Mouse (Mus musculus) R1 (cell line): Measurements from ENCODE around the gene Anapc1.
"Not testable (repeated sequence)": the region's sequence is repeated elsewhere in the genome, so short reads cannot be mapped to it uniquely, and the experiment has no call there.

Experiments used
- DNase-seq: peaks from one replicate; pipeline ENCODE4 v3.0.0-alpha.2; 2018; ENCODE audit warnings: low read depth, low spot score

Gene Anapc1

GRCm38 (mm10) chr2:128697047-128697446 lies 9.9 kb upstream of the Anapc1 start:
- DNase-seq, result no peak

DNA sequence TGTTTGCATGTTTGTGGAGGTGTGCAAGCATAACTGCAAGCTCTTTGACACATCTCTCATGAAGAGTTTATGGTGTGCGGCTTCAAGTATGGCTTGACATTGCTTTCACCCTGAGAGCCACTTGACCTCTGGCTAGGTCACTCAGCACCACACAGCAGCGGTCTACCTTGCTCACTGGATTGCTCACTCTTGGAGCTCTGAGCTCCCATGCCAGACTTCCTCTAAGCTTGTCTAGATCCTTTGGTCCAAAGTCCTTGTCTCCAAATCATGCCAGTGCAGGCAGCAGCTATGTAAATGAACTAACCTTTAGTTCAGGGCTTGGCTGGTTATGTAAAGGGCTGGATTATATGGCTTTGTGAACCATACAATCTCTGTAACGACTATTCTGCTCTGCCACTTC lies 9.2 kb upstream of the Anapc1 start:
- no peak for DNase-seq

GRCm38 (mm10) chr2:128694548-128694947 lies 7.4 kb upstream of the Anapc1 start:
- DNase-seq, result peak; percentile 25

GRCm38 (mm10) chr2:128693828-128694227 lies 6.6 kb upstream of the Anapc1 start:
- not testable (repeated sequence) for DNase-seq

GRCm38 (mm10) chr2:128693236-128693635 lies 6.0 kb upstream of the Anapc1 start:
- DNase-seq, result no peak

- DNase-seq, result peak; percentile 46
Measured at GRCm38 (mm10) chr2:128692771-128693170, 5.6 kb upstream of the Anapc1 start.

DNA sequence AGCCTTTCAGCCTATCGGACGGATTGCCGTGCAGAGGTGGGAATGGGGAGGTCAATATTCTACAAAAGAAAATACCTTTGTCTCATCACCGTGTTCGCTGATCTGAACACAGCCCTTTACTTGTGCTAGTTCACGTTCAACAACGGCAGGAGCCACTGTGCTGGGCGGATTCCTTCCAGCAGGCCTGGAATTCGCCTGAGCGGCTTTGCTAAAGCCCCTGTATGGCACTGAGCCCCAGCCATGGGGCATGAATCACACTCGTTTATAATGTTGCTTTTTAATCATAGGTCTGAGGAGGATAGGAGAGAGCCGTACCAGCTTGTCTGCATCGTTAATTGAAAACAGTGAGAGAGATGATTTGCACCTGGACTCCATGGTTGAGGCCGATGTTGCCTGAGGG lies 5.1 kb upstream of the Anapc1 start:
- peak; percentile 68 for DNase-seq

DNA sequence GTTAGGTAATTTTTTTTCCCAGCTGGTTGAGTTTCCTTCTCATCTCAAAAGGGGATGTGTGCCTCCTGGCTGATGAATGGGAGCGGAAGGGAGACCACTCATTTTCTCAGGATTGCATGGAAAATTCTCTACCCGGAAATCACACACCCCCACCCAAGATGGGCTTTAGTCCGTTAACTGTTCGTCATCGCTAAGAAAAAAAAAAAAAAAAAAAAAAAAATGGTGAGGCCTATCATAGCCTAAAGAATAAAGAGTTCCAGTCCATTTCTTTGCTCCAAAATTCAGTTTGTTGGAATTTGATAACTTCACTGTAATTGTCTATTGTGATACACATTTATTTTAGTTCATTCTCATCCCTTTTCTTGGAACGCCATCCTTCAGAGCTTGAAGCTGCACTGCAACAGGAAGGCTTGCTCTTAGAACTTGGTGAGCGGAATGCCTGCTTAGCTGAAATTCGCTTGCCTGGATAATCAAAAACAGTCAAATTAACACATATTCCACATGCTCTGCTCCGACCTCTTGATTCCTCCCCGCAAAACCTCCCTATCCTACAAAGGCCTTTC lies 448 bp upstream of the Anapc1 start:
- DNase-seq, result no peak

DNA sequence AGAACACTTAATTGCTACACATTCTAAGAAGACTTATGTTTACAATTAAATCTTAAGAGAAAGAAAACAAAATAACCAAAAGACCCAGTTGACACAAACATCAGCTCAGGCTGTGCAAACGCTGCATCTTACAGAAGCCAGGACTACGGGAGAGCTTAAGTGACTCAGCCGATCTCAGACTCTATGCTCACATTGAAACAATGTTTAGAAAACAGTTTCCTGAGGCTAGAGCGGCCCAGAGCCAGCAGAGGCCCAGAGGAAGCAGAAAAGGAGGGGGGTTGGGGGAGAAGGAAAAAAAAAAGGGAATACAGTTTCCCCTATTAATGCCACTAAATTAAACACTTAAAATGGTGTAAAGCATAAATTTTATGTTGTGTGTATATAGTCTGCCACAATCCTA lies 6.5 kb downstream of the Anapc1 start:
- no peak for DNase-seq

DNA sequence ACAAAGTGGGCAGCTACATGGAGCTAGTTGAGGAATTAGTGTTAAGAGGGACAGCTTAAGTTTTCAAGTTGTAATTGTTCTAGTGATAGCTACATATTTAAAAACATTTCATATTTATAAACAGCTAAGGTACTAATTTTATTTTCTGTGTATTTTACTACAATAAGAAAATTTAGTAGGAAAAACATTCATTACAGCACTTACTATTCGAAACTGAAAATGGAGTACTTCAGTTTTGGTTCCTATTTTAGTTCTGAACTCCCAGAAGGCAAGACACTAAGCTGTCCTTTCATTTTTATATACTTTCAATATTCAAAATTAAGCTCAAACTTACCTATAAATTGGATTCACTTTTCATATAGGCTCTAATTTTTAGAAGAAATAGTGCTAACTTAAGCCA lies 66.6 kb downstream of the Anapc1 start:
- no peak for DNase-seq

DNA sequence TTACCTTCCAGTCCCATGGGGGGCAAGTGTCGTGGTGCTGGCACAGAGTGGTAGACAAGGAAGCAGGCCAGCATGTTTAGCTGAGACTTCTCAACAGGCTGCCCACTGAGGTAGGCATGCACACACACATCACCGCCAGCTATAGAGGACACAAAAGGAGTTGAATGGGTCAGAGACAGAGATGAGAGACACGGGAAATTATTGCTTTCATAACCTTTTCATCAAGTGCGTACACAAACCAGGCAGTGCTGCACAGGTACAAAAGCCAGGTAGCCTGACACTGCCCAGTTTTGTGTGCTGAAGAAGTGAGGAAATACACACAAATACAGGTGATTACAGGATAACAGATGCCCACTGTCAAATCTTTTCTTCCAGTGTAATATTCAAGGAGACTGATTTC lies 71.8 kb downstream of the Anapc1 start:
- DNase-seq, result no peak

DNA sequence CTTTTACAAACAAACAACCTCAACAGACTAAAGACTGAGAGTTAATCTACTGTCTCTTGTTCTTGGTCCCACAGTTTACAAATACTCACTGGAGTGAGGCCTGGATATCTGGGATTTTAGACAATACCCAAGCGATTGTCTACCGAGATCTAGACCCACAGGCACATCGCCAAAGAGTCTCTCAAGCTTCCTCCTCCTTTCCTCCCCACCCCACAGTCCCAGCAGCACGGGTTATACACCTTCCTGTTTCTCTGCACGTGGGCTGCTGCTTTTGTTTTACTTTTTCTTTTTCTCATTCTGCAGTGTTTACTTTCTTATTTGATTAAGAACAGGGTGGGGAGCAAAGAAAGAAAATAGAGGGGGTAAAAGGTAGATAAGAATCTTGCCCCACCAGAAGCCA lies 73.8 kb downstream of the Anapc1 start:
- peak; percentile 16 for DNase-seq

DNA sequence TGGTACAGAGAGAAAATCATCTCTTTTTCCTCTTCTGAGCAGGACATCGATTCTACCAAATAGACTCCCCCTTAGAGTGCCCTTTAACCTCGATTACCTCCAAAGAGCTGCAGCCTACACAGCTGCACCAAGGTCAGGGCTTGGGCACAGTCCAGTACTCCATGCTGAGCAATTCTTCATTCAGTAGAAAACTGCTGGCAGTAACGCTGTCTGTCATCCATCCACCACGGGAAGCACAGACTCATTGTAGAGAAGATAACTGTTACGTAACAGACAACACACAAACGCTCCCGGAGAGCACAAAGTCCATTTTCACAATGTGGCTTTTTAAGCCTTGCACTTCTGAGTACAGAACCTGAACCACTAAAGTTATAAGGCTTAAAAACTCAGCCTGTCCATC lies 74.9 kb downstream of the Anapc1 start:
- no peak for DNase-seq

- DNase-seq, result no peak
Measured at GRCm38 (mm10) chr2:128611178-128611577, 76.0 kb downstream of the Anapc1 start.

- no peak for DNase-seq
Measured at GRCm38 (mm10) chr2:128609286-128609685, 77.9 kb downstream of the Anapc1 start.

GRCm38 (mm10) chr2:128601534-128601933 lies 85.7 kb downstream of the Anapc1 start:
- DNase-seq, result no peak

- DNase-seq, result peak; percentile 67
Measured at GRCm38 (mm10) chr2:128592301-128592700, 94.9 kb downstream of the Anapc1 start.

- DNase-seq, result no peak
Measured at GRCm38 (mm10) chr2:128590909-128591308, 96.3 kb downstream of the Anapc1 start, which contains the start of gene Spdye4c. Gene Spdye4c (plus strand): TSS chr2:128591209.

DNA sequence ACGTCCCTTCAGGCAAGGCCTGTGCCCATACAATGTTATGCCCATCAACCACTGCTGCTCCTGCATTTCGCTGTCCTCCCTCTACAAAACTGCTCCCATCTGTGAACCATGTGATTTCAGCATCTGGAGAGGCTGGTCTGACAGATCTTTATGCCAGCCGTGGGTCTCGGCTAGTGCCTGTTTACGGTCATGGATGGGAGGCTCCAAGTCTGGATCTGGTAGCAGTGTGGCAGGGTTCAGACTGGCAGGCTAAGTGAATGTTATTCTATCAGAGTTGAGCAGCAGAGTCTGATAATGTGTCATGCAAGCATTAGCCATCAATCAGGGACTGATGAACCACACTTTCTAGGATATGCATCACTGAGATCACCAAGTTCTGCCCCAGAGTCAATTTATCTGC lies 104.3 kb downstream of the Anapc1 start:
- no peak for DNase-seq

GRCm38 (mm10) chr2:128572726-128573624 lies 114.2 kb downstream of the Anapc1 start:
- DNase-seq, result peak; percentile 64

- no peak for DNase-seq
Measured at GRCm38 (mm10) chr2:128571001-128571400, 116.2 kb downstream of the Anapc1 start.

GRCm38 (mm10) chr2:128568490-128568889 lies 118.7 kb downstream of the Anapc1 start:
- no peak for DNase-seq

DNA sequence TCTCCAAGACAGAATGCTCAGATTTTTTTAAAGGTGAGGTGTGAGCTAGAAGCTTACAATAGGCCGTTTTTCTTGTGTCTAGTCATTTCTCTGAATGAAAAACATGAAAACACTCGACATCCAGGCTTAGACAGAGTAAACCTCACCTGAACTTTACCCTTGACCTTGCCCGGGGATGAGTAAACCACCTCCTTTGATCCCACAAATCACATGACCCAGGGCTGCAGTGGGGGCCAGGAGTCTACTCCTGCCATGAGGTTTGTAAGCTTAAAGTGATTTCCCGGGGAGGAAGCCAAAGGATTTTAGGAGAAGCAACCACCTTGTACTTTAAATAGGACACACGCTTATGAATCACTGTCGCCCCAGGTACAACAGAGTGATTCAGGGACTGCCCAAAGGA lies 119.2 kb downstream of the Anapc1 start:
- no peak for DNase-seq
